Mouse (Mus musculus) lung, adult 2 months (tissue): ENCODE measurements around the gene Usp44. TPM values are rescaled to one million over a fixed set of nuclear protein-coding genes. Genes with fewer than 3 reads are reported as not detected.

Experiments used
- DNase-seq: peaks from one replicate; pipeline ENCODE4 v3.0.0; 2022
- H3K4me1 ChIP-seq: fragments of 200-500 bp; 2 replicates; pipeline ENCODE4 v1.6.1; 2011; ENCODE audit warnings: low read length; ENCODE audit not compliant: control insufficient read depth, insufficient read depth
- H3K4me3 ChIP-seq: fragments of 200-500 bp; replicated peaks from 2 replicates; pipeline ENCODE3; 2011; ENCODE audit warnings: low read depth, mild to moderate bottlenecking, control low read depth, low read length; ENCODE audit errors: extremely low read depth
- CTCF ChIP-seq: fragments of 200-500 bp; IDR thresholded peaks from 2 replicates; pipeline ENCODE4 v1.5.1; 2011; ENCODE audit warnings: mild to moderate bottlenecking, low read length, control low read depth; ENCODE audit not compliant: insufficient read depth
- POLR2A ChIP-seq: fragments of 200-500 bp; IDR thresholded peaks from 2 replicates; pipeline ENCODE4 v1.6.1; 2011; ENCODE audit warnings: low read depth, mild to moderate bottlenecking, control low read depth, low read length, borderline replicate concordance; ENCODE audit errors: extremely low read depth
- WGBS: fragments of 180-500 bp; shearing (Covaris S2); methylation state at CpG from one replicate; pipeline ENCODE4 v1.1.7; 2018; 5-methylcytosine and 5-hydroxymethylcytosine counted together
- polyA plus RNA-seq: library from polyadenylated mRNA; depleted of rRNA; stranded (reverse); fragments of >200 nt; gene quantifications from 2 replicates; pipeline ENCODE4 v1.2.3, GENCODE M21; 2012; rRNA removed

The Usp44 gene
- polyA plus RNA-seq, 1 experiment = 0.37 TPM

DNA sequence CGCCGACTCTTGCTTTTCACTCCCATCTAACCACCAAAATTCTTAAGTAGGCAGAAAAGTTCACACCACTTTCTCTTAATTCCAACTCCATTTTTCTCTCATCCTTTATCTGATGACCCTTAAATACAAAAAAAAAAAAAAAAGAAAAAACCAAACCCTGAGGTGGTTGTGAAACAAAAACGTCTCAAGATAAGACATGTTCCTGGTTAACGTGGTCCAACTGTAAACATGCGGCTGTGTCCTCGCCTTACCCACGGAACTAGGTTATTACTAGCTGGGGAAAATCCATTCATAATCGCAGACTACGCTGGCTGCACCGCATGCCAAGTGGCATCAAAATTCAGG lies 57.2 kb downstream of the Usp44 start:
- H3K4me3 ChIP-seq = peak overlapping the region; percentile 91

DNA sequence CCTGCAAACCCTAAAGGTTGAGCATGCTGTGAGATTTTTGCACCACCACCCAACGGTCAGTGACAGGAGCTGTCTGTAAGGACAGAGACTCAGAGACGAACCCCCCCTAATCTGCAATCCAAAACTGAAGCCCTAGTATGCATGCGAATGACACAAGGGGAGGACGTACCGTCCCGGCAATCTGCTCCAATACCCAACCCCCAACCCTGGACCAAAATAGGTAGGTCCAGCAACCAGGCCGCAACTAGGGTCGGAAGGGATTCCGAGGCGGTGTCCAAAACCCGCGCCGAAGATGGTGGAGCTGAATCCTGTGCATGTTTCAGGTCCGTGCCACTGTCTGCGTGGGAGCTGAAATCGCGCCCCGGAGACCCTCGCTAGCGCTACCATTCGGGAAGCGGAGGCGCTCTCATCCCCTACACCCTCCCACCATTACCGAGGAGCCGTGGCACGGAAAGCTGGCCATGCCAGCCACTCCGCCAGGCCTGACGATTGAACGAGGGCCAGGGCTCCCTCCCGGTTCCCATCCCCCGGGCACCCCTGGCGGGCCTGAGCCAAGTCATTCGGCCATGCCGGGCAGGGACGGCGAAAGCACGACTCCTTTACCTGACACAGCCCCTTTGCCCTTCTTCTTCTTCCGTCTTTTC lies 57.7 kb downstream of the Usp44 start:
- DNase-seq = no peak
- Histone ChIP-seq H3K4me3 (peak overlapping the region; percentile 91), H3K4me1 (peaks cover 7% of the 10 kb centered on the region; the same call in 1 of the 2 replicates)
- under 1% methylated on average over 38 of the region's 38 CpGs for WGBS
- TF ChIP-seq CTCF (no peak), POLR2A (no peak)

More for the DNA sequence above, 57.2 kb downstream of the Usp44 start:
- no peak for DNase-seq
- 14% methylated on average over 10 of the region's 10 CpGs for WGBS
- H3K4me1 ChIP-seq = peaks cover 7% of the 10 kb centered on the region; the same call in 1 of the 2 replicates
- TF ChIP-seq POLR2A (no peak), CTCF (no peak)

DNA sequence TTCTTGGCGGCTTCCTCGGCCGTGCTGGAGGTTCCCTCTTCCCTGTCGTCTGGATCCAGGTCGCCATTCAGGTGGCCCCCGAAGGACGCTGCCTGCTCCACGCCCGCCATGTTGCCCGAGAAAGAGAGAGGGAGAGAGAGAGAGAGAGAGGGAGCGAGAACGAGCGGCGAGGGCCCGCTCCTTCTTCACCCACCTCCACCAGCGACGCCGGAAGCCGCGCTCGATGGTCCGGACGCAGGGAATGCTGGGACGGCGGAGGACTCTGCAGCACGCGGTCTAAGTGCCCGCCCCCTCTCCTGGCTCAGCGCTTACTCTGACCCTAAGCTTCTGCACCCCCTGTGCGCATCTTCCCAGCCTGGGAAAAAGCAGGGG lies 58.2 kb downstream of the Usp44 start:
- peak; percentile 83 for DNase-seq
- peak overlapping the region; percentile 91 for H3K4me3 ChIP-seq
- TF ChIP-seq CTCF (no peak), POLR2A (peak; percentile 85)
- H3K4me1 ChIP-seq = peaks cover 7% of the 10 kb centered on the region; the same call in 1 of the 2 replicates
- under 1% methylated on average over 30 of the region's 30 CpGs for WGBS

DNA sequence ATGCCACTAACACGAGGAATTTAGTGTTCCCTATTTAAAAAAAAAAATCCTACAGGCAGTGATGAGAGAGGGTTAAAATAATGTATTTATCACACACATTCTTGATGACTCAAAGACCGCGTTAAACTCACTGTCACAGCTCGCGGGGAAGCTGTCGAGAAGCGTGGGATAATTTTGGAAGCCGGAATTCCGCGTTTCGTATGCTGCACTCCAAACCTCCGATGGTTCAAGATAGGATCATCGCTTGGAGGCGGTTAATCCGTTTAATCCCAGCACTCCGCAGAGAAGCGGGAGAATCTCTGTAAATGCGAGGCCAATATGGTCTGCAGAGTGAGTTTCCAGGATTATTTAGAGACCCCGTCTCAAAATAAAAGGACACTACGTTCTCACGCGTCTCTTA lies 58.6 kb downstream of the Usp44 start:
- WGBS = 3% methylated on average over 22 of the region's 22 CpGs

DNA sequence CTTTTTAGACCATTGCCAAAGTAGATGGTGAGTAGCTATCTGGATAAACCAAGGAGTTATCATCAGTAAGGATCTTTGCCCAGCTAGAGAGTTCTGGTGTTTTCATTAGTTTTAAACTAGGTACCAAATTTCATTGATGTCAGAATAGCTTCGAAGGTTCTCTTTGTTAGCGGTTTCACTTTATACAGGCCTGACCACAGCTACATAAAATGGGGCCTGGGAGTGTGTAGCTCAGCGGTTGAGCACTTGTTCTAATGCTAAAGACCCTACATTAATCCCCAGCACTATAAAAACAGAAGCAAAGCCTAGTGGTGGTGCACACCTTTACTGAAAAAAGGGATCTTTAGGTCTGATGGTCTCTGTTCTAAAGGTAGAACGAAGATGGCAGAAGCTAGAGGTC lies 59.2 kb downstream of the Usp44 start:
- Histone ChIP-seq H3K4me1 (peaks cover 7% of the 10 kb centered on the region; the same call in 1 of the 2 replicates), H3K4me3 (no peak overlapping the region)
- DNase-seq = no peak
- no peak for TF ChIP-seq CTCF
- TF ChIP-seq POLR2A = no peak
- 81% methylated on average over 4 of the region's 4 CpGs for WGBS

More for the DNA sequence above, 58.6 kb downstream of the Usp44 start:
- Histone ChIP-seq H3K4me3 (peak overlapping the region; percentile 91), H3K4me1 (peaks cover 7% of the 10 kb centered on the region; the same call in 1 of the 2 replicates)
- TF ChIP-seq CTCF = no peak
- TF ChIP-seq POLR2A = no peak
- no peak for DNase-seq

DNA sequence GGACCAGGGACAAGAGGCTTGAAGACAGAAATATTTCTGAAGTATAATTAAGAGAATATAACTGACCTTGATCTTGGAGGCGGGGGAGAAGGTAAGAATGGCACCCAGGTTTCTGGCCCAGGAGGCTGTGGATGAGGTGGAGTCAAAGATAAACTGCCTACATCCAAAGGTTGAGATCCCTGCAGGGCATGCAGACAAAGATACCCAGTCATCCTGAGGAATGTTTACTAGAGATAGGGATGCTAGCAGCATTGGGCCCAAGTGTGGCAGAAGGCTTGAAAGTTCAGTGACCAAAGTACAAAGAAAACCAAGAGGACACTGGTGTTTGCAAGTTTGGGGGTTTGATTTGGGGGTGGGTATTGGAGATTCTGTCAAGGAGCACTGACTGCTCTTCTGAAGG lies 59.7 kb downstream of the Usp44 start:
- peaks cover 7% of the 10 kb centered on the region; the same call in 1 of the 2 replicates for H3K4me1 ChIP-seq
- WGBS = 94% methylated on average over 1 of the region's 1 CpGs
- no peak for TF ChIP-seq CTCF
- no peak for TF ChIP-seq POLR2A
- H3K4me3 ChIP-seq = no peak overlapping the region
- no peak for DNase-seq

DNA sequence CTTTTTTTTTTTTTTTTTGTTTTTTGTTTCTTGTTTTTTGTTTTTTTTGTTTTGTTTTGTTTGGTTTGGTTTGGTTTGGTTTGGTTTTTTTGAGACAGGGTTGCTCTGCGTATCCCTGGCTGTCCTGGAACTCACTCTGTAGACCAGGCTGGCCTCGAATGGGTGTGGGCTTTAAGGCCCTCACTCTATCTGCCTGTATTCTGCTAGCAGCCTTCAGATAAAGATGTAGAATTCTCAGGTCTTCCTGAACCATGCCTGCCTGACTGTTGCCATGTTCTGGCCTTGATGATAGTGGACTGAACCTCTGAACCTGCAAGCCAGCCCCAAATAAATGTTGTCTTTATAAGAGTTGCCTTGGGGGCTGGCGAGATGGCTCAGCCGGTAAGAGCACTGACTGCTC lies 61.2 kb downstream of the Usp44 start:
- H3K4me3 ChIP-seq = no peak overlapping the region
- DNase-seq = no peak
- 90% methylated on average over 4 of the region's 4 CpGs for WGBS
- H3K4me1 ChIP-seq = peaks cover 7% of the 10 kb centered on the region; the same call in 1 of the 2 replicates
- TF ChIP-seq POLR2A = no peak
- no peak for TF ChIP-seq CTCF

DNA sequence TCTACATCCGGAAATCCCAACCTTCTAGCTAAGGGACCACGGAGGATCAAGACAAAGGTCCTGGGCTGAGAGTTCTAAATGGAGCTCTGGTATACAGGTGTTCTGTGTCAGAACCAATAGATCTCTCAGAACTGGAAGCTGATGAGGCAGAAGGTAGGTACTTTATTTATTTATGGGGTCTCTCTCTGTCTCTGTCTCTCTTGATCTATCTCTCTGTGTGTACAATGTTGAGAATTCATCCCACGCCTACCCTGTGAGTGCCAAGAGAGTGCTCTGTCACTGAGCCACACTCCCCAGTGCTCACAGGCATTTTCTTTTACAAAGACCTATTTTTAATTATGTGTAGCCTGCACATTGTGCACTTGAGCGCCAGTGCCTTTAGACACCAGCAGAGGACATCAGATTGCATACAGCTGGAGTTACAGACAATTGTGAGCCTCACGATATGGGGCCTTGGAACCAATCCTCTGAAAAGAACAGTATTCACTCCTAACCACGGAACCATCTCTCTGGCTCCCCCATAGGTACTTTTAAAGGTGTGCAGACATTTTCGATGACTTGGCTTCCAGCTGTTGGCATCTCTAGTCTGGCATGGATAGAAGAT lies 65.8 kb downstream of the Usp44 start, which contains the start of gene Metap2:
TSS of gene Metap2 (minus strand) at position 51 of the 604 bp plus-strand sequence.
- H3K4me3 ChIP-seq = no peak within 1 kb of the TSS
- WGBS = 66% methylated on average over 7 of the region's 7 CpGs
- H3K4me1 ChIP-seq = no peaks in the 10 kb centered on the region
- DNase-seq = no peak
- TF ChIP-seq POLR2A = no peak
- no peak for TF ChIP-seq CTCF

DNA sequence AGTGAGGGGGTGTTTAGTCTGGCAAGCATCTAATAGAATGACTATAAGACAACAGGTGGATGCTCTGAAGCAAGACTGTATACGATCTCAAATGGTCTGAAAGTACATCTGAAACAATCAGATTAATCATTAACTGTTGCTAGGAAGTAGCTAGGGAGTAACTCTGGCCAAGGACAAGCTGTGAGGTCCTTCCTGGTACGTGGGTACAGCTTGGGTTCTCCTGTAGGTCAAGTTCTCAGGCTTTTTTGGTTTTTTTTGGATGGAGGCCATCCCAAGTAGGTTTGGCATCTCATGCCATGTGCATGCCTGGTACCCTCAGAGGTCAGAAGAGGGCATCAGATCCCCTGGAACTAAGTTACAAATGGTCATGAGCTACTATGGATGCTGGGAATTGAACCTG lies 67.9 kb downstream of the Usp44 start:
- WGBS = 49% methylated on average over 2 of the region's 2 CpGs
- no peak for DNase-seq
- Histone ChIP-seq H3K4me1 (no peaks in the 10 kb centered on the region), H3K4me3 (no peak overlapping the region)
- TF ChIP-seq POLR2A = no peak
- no peak for TF ChIP-seq CTCF

DNA sequence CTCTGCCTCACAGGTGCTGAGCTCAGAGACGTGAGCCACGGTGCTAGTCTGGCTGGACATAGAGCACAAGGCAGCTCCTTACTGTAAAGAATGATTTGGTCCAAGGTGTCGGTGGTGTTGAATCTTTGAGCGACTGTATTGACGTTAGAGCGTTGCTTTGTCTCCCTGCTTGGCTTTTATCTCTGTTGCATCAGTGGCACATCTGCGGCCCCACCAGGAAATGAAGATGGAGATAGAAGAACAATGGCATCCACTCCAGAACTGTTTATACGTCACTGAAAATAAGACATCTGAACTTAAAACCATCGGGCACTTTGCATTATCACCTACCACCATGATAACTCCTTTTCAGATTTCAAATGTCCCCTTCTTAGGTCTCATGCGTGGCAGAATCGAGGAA lies 68.6 kb downstream of the Usp44 start:
- no peak for DNase-seq
- H3K4me1 ChIP-seq = no peaks in the 10 kb centered on the region
- WGBS = 62% methylated on average over 11 of the region's 11 CpGs
- TF ChIP-seq CTCF (no peak), POLR2A (no peak)
- no peak overlapping the region for H3K4me3 ChIP-seq

DNA sequence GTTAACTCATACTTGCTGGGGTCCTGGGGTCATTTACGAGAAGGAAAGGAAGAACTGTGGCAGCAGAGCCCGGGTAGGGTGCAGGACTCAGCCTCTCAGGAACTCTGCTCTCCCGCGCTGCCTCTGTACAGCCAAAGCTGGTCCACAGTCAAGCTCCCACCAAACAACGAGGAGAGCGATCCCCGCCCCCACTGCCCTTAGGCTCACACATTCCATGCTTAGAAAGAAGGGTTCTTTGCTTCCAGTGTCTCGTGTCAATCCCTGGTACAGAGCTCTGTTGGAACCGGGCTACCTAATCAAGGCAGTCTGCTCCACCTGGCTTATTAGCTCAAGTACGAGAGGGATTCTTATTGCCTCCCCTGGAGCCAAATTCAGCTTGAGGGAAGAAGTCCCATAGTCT lies 76.0 kb downstream of the Usp44 start:
- Histone ChIP-seq H3K4me1 (no peaks in the 10 kb centered on the region), H3K4me3 (no peak overlapping the region)
- TF ChIP-seq POLR2A (no peak), CTCF (no peak)
- no peak for DNase-seq
- WGBS = 65% methylated on average over 10 of the region's 10 CpGs

Other genes with a start within 250 kb of the Usp44 start
- gene Snrpf, start 241.8 kb upstream of the Usp44 start, polyA plus RNA-seq = 26.2 and 43.0 TPM in 2 replicates
- gene Ntn4, start 190.9 kb upstream of the Usp44 start, polyA plus RNA-seq = 46.6 and 54.4 TPM in 2 replicates
- 32.1 and 42.0 TPM in 2 replicates for gene Metap2, start 65.5 kb downstream of the Usp44 start, polyA plus RNA-seq
- 7.9 and 13.4 TPM in 2 replicates for gene Vezt, start 204.3 kb downstream of the Usp44 start, polyA plus RNA-seq
- 4.8 and 7.2 TPM in 2 replicates for gene Fgd6, start 204.4 kb downstream of the Usp44 start, polyA plus RNA-seq